Mouse (Mus musculus) lung, postnatal 25 days (tissue): Measurements from ENCODE around the gene Tbc1d12.

Experiments
- DNase-seq: peaks from one replicate; pipeline ENCODE4 v3.0.0; 2022; ENCODE audit warnings: low spot score

Tbc1d12 gene

GRCm38 (mm10) chr19:38914926-38915325 is 78.5 kb downstream of the Tbc1d12 start:
- no peak for DNase-seq

- DNase-seq, result peak; percentile 42
These were observed 79.3 kb downstream of the Tbc1d12 start for GRCm38 (mm10) chr19:38915677-38916076.

GRCm38 (mm10) chr19:38928481-38929158 is 92.2 kb downstream of the Tbc1d12 start:
- DNase-seq, result no peak

GRCm38 (mm10) chr19:38929471-38930251 is 93.3 kb downstream of the Tbc1d12 start:
- no peak for DNase-seq

- no peak for DNase-seq
These were observed 93.9 kb downstream of the Tbc1d12 start for GRCm38 (mm10) chr19:38930252-38930787.

- peak; percentile 82 for DNase-seq
These were observed 94.6 kb downstream of the Tbc1d12 start, which contains the start of gene Hells for GRCm38 (mm10) chr19:38930788-38931565. Gene Hells (plus strand): TSS chr19:38930915.

GRCm38 (mm10) chr19:38931566-38931890 is 95.1 kb downstream of the Tbc1d12 start:
- DNase-seq, result no peak

GRCm38 (mm10) chr19:38944590-38945307 is 108.4 kb downstream of the Tbc1d12 start:
- no peak for DNase-seq
